Mouse (Mus musculus): Measurements from ENCODE around the gene Phyhd1.

The Phyhd1 gene

DNA sequence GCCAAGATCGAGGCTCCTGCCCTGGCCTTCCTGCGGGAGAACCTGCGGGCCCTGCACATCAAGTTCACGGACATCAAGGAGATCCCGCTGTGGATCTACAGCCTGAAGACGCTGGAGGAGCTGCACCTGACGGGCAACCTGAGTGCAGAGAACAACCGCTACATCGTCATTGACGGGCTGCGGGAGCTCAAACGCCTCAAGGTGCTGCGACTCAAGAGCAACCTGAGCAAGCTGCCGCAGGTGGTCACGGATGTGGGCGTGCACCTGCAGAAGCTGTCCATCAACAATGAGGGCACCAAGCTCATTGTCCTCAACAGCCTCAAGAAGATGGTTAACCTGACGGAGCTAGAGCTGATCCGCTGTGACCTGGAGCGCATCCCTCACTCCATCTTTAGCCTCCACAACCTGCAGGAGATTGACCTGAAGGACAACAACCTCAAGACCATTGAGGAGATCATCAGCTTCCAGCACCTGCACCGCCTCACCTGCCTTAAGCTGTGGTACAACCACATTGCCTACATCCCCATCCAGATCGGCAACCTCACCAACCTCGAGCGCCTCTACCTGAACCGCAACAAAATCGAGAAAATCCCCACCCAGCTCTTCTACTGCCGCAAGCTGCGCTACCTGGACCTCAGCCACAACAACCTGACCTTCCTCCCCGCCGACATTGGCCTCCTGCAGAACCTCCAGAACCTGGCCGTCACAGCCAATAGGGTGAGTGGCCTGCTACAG, 9.2 kb upstream of the Phyhd1 start:
- DNase-seq (ENCODE audit: extremely low spot score): no peak

DNA sequence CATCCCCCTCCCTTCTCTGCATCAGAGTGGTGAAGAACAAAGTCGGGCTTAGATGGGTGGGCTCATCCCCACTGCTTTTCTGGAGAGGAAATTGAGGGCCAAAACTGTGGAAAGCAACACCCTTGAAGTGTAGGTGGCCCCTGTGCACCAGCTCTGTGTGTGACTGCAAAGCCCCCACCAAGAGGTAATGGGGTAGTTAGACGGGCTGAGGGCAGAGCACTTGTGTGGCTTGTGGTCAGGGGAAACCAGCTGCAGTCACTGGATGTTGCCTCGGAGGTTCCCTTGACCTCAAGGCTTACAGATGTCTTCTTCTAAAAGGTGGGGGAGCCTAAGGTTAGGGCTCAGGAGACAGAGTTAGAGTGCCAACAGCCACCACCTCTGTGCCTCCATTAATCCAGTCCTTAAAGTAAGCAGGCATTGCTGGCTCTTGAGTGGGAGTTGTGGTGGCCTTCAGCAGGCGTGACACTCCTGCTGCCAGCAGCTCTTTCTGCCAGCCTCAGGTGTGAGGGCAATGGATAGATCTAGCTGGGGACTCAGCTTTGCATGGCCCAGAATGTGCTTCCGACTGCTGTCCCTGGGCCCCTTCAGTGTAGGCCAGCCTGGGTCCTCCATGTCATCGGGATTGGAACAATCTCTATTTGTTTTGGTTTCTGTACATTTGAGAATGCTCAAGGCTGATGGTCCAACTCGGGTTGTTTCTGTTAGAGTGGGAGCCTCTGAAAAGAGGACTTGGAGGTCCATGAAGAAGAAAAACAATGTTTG, 8.1 kb upstream of the Phyhd1 start:
- no peak for DNase-seq (ENCODE audit: extremely low spot score)

DNA sequence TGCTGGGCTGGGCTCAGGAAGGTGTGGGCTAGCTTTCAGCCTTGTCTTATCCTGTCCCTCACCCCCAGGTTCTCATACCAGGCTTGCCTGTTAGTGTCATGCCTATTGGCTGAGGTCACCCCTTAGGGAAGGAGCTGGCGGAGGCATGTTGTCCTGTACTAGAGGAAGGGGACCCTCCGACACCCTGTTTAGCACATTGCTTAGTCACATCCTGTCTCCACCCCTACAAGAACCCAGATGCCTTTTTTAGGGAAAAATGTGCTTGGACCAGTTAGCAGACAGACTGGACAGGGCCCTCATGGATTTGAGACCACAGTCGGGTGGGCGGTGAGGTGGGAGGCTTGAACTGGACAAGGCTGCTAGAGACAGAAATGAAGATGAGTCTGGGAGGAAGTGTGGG, 7.4 kb upstream of the Phyhd1 start:
- no peak for DNase-seq (ENCODE audit: extremely low spot score)

DNA sequence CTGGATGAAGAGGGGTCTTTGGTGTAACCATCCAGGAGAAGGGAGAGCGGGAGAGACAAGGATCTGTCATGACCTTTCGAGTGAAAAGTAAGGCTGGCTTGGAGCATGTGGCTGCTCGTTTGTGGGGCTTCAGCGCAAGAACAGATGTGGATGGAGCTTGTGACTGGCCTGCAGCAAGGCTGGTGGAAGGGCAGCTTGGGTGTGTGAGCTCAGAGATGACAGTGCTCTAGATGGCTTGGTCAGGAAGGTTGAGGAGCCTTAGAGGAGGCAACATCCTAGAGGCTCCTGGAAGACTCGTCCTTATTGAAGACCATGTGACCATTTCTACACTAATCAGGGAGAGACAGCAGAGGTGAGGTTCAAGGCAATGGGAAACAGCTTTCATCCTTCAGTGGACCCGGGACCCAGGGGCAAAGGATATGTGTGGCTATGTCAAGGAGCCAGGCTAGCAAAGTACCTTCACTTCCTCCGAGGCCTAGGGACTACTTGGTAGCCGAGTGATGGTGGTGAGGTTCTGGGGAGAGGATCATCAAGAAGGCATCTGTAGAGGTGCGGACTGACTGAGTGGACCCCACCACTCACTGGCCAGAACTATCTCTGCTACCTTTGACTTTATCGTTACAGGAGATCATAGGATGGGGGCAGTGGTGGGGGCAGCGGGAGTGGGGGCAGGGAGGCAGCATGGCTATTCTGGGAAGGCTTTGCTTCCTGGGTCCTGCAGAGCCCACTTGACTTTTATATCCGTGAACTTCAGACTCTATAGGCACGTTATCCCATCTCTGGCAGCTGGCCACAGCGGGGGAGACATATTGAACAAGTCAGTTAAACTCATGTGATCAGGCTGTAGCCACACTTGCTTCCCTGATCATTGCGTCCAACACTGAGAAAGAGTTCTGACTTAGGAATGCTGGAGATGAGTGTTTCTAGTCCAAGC, 6.6 kb upstream of the Phyhd1 start:
- DNase-seq (ENCODE audit: extremely low spot score): no peak

DNA sequence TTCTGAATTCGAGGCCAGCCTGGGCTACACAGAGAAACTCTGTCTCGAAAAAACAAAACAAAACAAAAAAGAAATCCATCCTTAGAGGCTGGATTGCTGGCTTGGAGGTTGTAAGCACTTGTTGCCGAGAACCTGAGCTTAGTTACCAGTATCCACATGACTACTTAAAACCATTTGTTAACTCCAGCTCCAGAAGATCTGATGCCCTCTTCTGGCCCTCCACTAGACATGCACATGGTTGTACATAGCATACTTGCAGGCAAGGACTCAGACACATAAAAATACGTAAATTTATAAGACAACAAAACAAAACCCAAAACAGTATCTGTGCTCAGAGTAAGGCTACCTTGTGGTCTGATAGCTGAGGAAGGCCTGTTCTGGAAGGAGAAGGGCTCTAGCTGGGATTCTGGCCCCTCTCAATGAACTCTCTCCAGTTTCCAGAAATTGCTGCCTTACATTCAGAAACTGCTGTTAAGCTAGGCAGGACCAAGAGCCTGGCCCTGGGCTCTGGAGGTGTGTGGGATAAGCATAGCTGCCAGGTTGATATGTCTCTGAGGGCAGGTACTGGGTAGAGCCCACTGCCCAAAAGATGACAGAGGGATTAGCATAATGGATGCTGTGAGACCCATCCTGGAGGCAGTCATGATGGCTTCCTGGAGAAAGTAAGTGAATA, 4.8 kb upstream of the Phyhd1 start:
- DNase-seq (ENCODE audit: extremely low spot score): no peak

DNA sequence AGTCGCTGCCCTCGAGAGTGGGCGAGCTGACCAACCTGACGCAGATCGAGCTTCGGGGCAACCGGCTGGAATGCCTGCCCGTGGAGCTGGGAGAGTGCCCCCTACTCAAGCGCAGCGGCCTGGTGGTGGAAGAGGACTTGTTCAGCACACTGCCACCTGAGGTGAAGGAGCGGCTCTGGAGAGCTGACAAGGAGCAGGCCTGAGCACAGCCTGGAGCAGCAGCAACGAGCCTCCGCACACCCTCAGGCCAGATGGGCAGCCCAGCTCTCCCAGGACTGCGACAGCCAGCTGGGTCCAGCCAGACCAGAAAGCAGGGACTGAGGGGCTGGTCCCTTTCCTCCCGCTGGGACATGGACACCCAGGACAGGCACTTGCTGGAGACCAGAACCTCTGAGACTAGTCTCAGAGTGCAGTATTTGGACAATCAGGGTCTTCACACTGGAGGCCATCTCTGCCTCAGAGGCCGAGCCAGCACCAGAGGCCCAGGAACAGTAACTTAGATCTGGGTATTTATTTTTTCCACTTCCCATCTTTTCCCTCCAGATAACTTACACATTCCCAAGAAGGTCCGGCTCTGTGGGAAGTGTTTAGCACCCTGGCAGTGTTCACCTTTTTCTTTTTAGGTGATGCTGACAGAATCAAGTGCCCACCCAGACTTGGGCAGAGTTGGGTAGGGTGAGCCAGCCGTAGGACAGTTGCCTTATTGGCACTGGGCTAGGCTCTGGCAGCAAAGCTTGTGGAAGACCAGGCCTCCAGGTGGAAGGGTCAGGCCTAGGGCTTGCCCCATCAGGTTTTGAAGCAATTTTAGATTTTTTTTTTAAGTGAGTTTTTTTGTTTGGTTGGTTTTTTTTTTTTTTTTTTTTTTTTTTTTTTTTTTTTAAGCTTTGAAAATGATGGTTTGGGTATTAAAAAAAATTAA, 3.8 kb upstream of the Phyhd1 start:
- no peak for DNase-seq (ENCODE audit: extremely low spot score)

DNA sequence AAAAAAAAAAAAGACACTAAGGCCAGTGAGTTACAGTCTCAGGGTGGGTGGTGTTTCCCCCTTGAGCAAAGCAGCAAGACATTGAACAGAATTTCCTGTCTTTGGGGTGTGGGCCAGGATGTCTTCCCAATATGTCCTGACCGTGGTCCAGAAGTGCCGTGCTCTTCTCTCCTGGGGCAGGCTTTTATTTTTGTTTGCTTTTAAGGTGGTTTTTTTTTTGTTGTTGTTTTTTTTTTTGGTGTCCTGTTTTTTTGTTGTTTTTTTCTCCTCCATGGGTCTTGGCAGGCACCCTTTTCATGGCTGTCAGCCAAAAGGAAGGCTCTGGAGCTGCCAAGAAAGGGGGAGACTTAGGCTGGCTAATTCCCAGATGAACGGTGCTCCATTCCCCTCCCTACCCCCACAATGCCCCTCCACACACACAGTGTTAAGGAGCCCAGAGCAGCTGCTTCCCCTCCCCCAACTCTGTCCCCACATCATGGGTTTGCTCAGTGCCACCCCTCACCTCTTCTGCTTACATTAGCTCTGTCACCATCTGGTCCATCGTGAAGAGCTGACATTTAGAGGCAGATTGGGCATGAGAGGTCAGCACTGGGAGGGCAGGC, 3.1 kb upstream of the Phyhd1 start:
- no peak for DNase-seq (ENCODE audit: extremely low spot score)

DNA sequence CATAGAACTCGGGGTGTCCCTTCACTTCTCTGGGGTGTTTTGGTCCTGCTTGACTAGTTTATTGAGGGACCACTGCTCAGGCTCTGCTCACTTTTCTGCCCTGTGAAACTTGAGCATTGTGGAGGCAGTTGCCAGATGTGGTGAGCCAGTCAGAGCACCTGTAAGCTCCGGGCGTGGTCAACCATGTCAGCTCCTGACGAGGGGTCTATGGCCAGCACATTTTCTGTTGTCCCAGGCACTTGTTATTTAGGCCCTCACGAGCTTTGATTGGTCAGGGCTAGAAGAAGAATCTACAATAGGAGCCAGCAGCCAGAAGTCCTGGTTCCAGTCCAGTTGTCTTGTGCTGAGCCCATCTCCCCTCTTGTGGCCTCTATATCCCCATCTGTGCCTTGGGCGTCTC, 2.2 kb upstream of the Phyhd1 start:
- DNase-seq (ENCODE audit: extremely low spot score): no peak

- no peak for DNase-seq (ENCODE audit: extremely low spot score)
These were observed 1.1 kb upstream of the Phyhd1 start for GRCm38 (mm10) chr2:30264671-30265519.

DNA sequence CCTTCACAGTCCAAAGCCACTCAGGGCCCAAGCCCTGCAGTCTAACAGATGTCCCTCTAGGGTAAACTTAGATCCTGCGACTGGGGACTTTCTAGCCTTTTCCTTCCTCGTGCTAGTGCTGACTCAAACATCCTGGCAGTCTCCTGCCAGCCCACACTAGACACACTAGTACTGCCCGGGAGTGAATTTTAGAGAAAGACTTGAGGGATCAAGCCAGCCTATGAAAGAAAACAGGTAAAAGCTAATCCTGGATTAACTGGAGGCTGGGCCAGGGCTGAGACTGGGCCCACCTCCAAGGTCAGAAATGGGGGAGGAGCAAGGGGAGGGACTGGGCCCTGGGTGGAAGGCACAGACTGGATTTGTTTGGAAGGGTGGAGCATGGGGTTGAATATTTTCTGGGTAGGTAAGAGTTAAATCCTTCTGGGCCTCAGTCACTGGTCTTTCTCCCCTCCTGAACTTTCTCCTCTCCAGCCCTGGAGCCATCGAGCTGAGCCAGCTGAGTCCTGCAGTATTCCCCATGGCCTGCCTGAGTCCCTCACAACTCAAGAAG, 464 bp downstream of the Phyhd1 start:
- DNase-seq (ENCODE audit: extremely low spot score): peak; percentile 45

DNA sequence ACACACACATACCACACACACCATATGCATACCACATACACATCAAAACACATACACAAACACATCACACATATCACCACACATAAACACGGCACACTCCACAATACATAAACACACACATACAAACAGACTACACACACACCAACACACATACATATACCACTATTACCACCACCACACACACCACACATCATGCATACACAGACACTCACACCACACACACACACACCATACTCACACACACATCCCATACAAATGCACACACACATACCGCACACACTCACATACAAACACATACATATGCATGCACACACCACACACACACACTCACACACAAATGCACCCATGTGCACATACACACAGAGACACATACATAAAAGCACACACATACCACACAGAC, 1.5 kb downstream of the Phyhd1 start:
- DNase-seq (ENCODE audit: extremely low spot score): no peak

DNA sequence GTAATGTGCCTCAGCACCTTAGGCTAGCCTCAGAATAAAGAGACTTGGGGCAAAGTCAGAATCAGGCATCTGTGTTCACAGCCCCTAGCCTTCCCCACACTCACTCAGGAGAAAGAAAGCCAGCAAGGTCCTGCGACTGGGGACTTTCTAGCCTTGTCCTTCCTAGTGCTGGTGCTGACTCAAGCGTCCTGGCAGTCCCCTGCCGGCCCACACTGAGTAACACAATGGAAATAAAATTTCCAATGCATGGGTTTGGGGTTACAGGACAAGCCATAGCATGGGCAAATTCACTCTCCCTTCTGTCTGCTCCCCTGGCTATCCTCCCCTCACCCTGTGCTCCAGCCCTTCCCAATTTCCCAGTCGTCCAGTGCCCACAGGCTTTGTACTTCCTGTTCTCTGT, 2.4 kb downstream of the Phyhd1 start:
- DNase-seq (ENCODE audit: extremely low spot score): no peak

GRCm38 (mm10) chr2:30269241-30269990, 3.4 kb downstream of the Phyhd1 start:
- no peak for DNase-seq (ENCODE audit: extremely low spot score)

DNA sequence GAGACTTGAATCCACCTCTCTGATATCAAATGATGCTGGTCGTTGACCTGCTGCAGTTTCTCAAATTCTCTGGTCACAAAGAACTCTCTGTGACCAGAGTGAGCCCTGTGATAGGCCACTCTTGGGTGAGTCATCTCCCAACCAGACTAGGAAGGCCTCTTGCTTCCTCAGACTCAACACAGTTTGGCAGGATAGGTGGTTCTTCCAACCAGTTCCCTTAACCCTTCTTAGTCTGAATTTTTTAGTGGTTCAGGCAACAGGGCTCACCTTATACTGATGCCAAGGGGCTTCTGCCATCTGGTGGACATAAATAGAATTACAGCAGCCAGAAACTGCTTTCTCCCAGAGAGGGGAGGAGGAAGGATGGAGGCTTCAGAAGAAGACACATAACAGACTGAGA, 4.1 kb downstream of the Phyhd1 start:
- peak; percentile 57 for DNase-seq (ENCODE audit: extremely low spot score)

DNA sequence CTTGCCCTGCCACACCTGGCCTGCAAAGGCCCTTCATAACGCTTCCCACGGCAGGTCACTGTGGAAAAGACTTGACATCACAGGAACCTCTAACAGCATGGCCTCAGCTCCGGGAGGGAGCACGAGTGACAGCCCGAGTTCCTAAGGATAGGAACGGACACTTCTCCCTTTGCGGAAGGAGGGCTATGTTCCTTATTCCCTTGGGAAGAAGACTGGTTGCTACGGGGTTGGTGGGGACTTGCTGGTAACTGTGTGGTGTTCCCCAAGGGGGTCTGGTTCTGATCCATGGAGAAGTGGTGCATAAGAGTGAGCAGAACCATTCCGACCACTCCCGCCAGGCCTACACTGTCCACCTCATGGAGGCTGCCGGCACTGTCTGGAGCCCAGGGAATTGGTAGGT, 14.7 kb downstream of the Phyhd1 start, which contains the start of gene Gm28038:
Gene Gm28038 (plus strand): TSS at position 301 of the 400 bp plus-strand sequence.
- DNase-seq (ENCODE audit: extremely low spot score): no peak

GRCm38 (mm10) chr2:30281651-30282050, 15.6 kb downstream of the Phyhd1 start:
- no peak for DNase-seq (ENCODE audit: extremely low spot score)

- DNase-seq (ENCODE audit: extremely low spot score): no peak
These were observed 17.2 kb downstream of the Phyhd1 start for GRCm38 (mm10) chr2:30283193-30283592.

GRCm38 (mm10) chr2:30285004-30285403, 19.0 kb downstream of the Phyhd1 start:
- DNase-seq (ENCODE audit: extremely low spot score): no peak
